Mouse (Mus musculus) WW6 (cell line): ENCODE measurements around the gene Ear10.
"Not testable (repeated sequence)": the region's sequence is repeated elsewhere in the genome, so short reads cannot be mapped to it uniquely, and the experiment has no call there.

Experiments used
- DNase-seq: peaks from one replicate; pipeline ENCODE4 v3.0.0-alpha.2; 2013; ENCODE audit warnings: low read depth, low spot score

Ear10 gene

DNA sequence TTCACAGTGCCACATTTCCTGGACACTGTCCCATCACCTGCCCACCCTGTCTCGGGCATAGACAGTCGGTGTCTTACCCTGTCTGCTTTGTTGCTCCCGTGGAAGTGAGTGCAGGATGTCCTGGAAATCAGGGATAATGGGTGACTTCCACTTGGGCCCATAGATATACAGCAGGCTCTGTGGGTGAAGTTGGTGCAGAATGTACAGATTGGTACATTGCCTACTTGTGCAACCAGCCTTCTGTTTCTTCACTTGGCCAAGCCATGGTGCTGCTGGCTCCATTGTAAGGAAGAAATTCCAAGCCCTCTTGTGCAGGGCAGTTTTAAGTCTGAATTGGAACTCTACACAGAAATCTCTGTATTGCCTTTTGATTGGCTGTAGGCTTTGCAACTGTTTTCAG is at the start of gene Ear10:
TSS of gene Ear10 (minus strand) at position 101 of the 400 bp plus-strand sequence.
- DNase-seq: not testable (repeated sequence)

- not testable (repeated sequence) for DNase-seq
Observed at GRCm38 (mm10) chr14:43956769-43957168, 33.4 kb upstream of the Ear10 start, which contains the start of gene Ang5. Ang5 (plus strand) TSS chr14:43957069.

DNA sequence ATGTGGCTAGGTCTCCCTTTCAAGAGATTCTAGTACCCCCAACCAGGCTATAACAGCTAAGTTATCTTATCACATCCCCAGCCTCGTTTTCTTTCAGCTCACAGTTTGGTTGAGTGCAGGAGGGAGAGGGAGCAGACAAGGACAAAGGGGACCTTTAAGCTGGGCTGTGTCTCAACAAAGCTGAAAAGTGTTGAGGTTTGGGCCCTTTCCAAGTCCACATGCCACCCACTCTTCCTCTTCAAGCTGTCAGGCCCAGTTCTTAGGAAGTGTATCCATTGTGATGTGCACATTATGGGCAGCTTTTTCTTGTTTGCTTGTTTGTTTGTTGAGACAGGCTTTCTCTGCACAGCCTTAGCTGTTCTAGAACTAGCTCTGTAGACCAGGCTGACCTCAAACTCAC is 31.7 kb upstream of the Ear10 start:
- not testable (repeated sequence) for DNase-seq

DNA sequence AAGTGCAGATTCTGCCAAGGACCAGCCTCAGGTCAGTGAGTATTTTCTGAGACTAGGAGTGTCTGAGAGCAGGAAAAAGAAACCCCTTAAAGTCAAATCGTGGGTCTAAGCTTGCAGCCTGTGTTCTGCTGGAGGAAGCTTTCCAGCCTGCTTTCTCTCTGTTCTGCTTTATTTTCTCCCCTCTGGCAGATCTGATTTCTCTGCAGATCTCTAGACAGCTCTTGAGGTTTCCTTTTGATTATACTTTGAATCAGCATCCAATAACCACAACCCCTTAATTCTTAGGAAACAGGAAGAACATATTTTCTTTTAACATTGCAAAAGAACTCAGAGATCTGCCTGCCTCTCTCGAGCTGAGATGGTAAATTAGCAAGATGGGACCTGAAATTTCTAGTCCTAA is 30.0 kb upstream of the Ear10 start:
- not testable (repeated sequence) for DNase-seq

DNA sequence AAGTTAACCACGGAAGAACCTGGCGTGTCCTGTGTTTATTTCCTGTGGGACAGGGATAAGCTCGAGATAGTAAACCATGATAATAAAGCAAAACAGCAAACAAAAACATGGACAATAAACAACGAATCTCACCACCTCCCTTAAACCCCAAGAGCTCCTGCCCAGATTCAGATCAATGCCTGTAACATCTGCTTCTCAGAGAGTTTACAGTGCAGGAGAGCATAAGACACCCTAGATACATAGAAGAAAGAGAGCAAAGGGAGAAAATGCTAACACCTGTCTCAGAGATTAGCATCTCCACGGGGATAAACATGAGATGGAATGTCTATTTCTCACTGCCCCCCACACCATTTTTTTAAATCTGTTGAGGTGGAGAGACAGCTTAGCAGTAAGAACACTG is 10.0 kb upstream of the Ear10 start:
- not testable (repeated sequence) for DNase-seq

DNA sequence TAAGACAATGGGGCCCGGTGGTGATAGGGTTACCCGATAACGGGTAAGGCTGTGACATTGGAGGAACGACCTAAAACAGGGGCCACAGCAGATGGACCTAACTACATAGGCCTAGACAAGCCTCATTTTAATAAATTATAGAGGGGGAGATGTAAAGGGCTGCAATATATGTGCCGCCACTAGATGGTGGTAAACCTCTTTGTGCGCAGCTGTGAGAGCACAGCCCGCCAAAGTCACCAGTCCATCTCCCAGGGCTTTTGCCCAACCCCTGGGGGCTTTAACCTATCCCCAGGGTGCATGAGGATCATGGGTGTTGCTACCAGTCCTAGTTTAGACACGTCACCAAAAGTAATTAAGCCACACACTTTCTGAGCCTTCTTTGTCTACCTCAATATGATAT is 9.6 kb upstream of the Ear10 start:
- peak; percentile 20 for DNase-seq

GRCm38 (mm10) chr14:43925404-43925950 is 2.1 kb upstream of the Ear10 start:
- peak; percentile 3 for DNase-seq

GRCm38 (mm10) chr14:43924688-43925403 is 1.5 kb upstream of the Ear10 start, which contains the start of gene Gm8113:
Gm8113 (plus strand) TSS chr14:43925390.
- peak; percentile 28 for DNase-seq

DNA sequence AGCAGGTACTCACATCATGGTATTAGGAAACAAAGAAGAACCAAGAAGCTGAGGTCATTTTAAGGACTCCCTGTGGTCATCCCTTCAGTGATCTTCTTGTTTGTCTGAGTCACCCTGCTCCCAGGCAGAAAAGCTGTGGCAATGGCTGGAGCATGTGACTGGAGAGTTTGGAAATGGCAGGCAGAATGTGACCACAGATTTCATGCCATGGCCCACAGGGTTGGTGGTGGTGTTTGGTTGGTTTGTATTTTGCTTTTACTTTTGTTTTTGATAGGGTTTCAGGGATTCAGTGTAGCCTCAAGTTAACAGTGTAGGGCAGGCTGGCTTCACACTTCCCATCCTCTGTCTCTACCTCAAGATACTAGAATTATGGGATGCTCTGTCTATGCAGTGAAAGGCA is 5.1 kb downstream of the Ear10 start:
- DNase-seq: not testable (repeated sequence)

GRCm38 (mm10) chr14:43898577-43898976 is 24.8 kb downstream of the Ear10 start:
- not testable (repeated sequence) for DNase-seq

GRCm38 (mm10) chr14:43895357-43895756 is 28.0 kb downstream of the Ear10 start:
- DNase-seq: not testable (repeated sequence)

- not testable (repeated sequence) for DNase-seq
Observed at GRCm38 (mm10) chr14:43891288-43891687, 32.1 kb downstream of the Ear10 start.

DNA sequence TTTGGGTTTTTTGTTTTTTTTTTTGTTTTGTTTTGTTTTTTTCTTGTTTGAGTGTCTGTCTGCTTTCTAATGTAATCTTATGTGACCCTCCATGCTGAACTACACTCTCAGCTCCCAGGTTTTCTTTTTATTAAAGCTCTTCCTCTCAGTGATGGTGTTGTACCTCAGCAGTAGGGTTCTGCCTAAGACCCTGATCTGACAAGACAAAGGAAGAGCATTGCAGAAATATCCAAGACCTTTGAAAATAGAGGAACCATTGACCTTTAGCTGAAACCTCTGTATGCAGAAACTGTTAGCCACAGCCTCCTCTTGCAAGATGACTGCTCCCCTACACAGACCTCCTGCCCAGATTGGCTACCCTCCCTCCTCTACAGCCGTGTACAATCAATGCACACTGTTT is 37.1 kb downstream of the Ear10 start:
- DNase-seq: not testable (repeated sequence)

DNA sequence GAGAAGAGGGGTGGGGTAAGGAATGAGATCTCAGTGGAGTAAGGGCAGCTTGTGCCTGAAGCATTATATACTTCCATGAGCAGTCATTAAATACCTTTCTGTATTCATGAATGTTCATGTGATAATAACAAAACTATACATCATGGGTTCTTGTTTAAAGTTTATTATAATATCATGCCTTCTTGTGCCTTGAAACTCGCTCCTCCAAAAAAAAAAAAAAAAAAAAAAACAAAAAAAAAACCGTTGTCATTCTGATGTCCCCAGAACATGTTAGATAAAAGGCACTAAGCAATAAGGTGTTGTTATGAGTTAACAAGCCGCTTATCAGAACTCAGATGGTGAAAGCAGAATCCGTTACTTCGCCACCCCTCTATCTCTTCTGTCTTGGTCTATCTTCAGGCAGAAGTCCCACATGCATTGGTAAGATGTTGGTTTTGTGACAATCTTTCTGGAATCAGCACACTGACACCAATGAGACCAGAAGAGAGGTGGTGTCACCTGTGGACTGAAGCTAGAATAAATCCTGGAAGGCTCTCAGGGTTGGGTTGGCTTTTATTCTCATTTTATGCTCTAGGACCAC is 43.3 kb downstream of the Ear10 start:
- not testable (repeated sequence) for DNase-seq

GRCm38 (mm10) chr14:43877789-43878188 is 45.6 kb downstream of the Ear10 start:
- DNase-seq: not testable (repeated sequence)

GRCm38 (mm10) chr14:43875417-43875816 is 47.9 kb downstream of the Ear10 start, which contains the start of gene Ear1:
Ear1 (minus strand) TSS chr14:43875517.
- not testable (repeated sequence) for DNase-seq

DNA sequence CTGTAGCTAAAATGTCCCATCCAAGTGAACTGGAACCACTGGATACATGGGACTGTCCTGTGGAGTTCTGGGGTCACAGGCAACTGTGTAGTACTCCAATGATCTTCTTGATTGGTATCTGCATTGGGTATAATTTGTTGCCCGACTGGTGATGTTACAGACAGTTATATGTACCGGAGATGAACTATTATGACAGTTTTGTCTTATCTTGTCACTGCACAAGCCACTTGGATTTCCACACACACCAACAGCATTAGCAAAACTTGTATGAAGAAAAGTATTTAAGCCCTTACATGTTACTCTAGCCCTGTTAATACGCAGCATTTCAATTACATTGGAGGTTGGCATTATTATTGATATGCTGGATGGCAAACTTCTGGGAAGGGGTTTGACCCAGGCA is 48.5 kb downstream of the Ear10 start:
- not testable (repeated sequence) for DNase-seq
